Mouse (Mus musculus): ENCODE measurements at regions not wholly inside any gene's neighbourhood (a gene's known extent, or its start where the extent isn't known, plus 50 kb on each side); places are given as distances from the start of the nearest gene placed in this dataset.

GRCm38 (mm10) chr7:90030486-90031250 is 49.9 kb upstream of the Eed start:
- in situ Hi-C loops (cut with MboI; ENCODE audit: unreplicated experiment in 2 of 2), result no loop called here

GRCm38 (mm10) chr7:90033086-90033485 is 52.3 kb upstream of the Eed start:
- in situ Hi-C loops (cut with MboI; ENCODE audit: unreplicated experiment in 2 of 2), result no loop called here

- in situ Hi-C loops (cut with MboI; ENCODE audit: unreplicated experiment in 2 of 2), result no loop called here
Measured at GRCm38 (mm10) chr7:90033640-90034312, 53.0 kb upstream of the Eed start.

GRCm38 (mm10) chr7:90034498-90034897 is 53.7 kb upstream of the Eed start:
- in situ Hi-C loops (cut with MboI; ENCODE audit: unreplicated experiment in 2 of 2), result no loop called here

- in situ Hi-C loops (cut with MboI; ENCODE audit: unreplicated experiment in 2 of 2), result no loop called here
Measured at GRCm38 (mm10) chr7:90035396-90035795, 54.6 kb upstream of the Eed start.

- in situ Hi-C loops (cut with MboI; ENCODE audit: unreplicated experiment in 2 of 2), result no loop called here
Measured at GRCm38 (mm10) chr7:90037736-90038135, 57.0 kb upstream of the Eed start.

GRCm38 (mm10) chr7:90039504-90039903 is 58.7 kb upstream of the Eed start:
- in situ Hi-C loops (cut with MboI; ENCODE audit: unreplicated experiment in 2 of 2), result no loop called here

GRCm38 (mm10) chr7:90040581-90041340 is 60.0 kb upstream of the Eed start:
- in situ Hi-C loops (cut with MboI; ENCODE audit: unreplicated experiment in 2 of 2), result no loop called here

GRCm38 (mm10) chr7:90041565-90042024 is 60.8 kb upstream of the Eed start:
- in situ Hi-C loops (cut with MboI; ENCODE audit: unreplicated experiment in 2 of 2), result no loop called here

- in situ Hi-C loops (cut with MboI; ENCODE audit: unreplicated experiment in 2 of 2), result no loop called here
Measured at GRCm38 (mm10) chr7:90042364-90042763, 61.6 kb upstream of the Eed start.

- in situ Hi-C loops (cut with MboI; ENCODE audit: unreplicated experiment in 2 of 2), result no loop called here
Measured at GRCm38 (mm10) chr7:90043526-90043925, 62.7 kb upstream of the Eed start.

- in situ Hi-C loops (cut with MboI; ENCODE audit: unreplicated experiment in 2 of 2), result no loop called here
Measured at GRCm38 (mm10) chr7:90044100-90044698, 63.4 kb upstream of the Eed start.

- in situ Hi-C loops (cut with MboI; ENCODE audit: unreplicated experiment in 2 of 2), result no loop called here
Measured at GRCm38 (mm10) chr7:90045208-90045800, 64.5 kb upstream of the Eed start.

GRCm38 (mm10) chr7:90046228-90046627 is 65.4 kb upstream of the Eed start:
- in situ Hi-C loops (cut with MboI; ENCODE audit: unreplicated experiment in 2 of 2), result no loop called here

GRCm38 (mm10) chr7:90046862-90047261 is 66.1 kb upstream of the Eed start:
- in situ Hi-C loops (cut with MboI; ENCODE audit: unreplicated experiment in 2 of 2), result no loop called here

- in situ Hi-C loops (cut with MboI; ENCODE audit: unreplicated experiment in 2 of 2), result no loop called here
Measured at GRCm38 (mm10) chr7:90048401-90049307, 67.9 kb upstream of the Eed start.

- in situ Hi-C loops (cut with MboI; ENCODE audit: unreplicated experiment in 2 of 2), result no loop called here
Measured at GRCm38 (mm10) chr7:90049831-90050237, 69.1 kb upstream of the Eed start.

- in situ Hi-C loops (cut with MboI; ENCODE audit: unreplicated experiment in 2 of 2), result loop anchor here (5.0 kb wide), 2 partner anchors 33 to 77 kb away; partner anchors contain the start of gene Picalm (in 1 of the 2)
Measured at GRCm38 (mm10) chr7:90054795-90055511, 74.2 kb upstream of the Eed start.

GRCm38 (mm10) chr7:90057947-90058346 is 72.1 kb upstream of the Picalm start:
- in situ Hi-C loops (cut with MboI; ENCODE audit: unreplicated experiment in 2 of 2), result loop anchor here (5.0 kb wide), 2 partner anchors 36 to 74 kb away; partner anchors contain the start of gene Picalm (in 1 of the 2)
